Mouse (Mus musculus): ENCODE measurements around the gene Macf1. TPM values are rescaled to one million over a fixed set of nuclear protein-coding genes. Genes with fewer than 3 reads are reported as not detected.

Macf1 gene
- 100 to 1,000 TPM; 224 to 229 TPM for total RNA-seq (2021)
- long read RNA-seq, experiment 1, partial matches to known transcripts = 13 of 17 reads
- long read RNA-seq, experiment 1, other reads (novel, unspliced or antisense) = 4 of 17 reads
- long read RNA-seq, experiment 2, partial matches to known transcripts = 0 of 9 reads
- long read RNA-seq, experiment 2, other reads (novel, unspliced or antisense) = 9 of 9 reads

DNA sequence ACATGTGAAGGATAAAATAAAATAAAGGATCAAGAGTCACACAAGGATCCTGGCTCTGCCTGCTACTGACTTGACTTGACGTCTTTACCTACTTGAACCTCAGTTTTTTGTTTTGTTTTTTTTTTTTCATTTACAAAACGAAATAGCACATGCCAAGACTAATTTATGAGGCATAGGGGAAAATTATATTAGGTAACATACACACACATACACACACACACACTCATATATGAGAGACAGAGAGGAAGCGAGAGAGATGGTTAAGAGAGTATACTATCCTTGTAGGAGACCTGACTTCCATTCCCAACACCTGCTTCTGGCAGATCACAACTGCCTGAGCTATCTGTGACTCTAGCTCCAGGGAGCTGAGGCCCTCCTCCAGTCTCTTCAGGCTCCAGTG lies at the start of gene Macf1:
Gene Macf1, minus strand, starts transcription at position 101 of the 400 bp plus-strand sequence.
- DNase-seq = no peak

DNA sequence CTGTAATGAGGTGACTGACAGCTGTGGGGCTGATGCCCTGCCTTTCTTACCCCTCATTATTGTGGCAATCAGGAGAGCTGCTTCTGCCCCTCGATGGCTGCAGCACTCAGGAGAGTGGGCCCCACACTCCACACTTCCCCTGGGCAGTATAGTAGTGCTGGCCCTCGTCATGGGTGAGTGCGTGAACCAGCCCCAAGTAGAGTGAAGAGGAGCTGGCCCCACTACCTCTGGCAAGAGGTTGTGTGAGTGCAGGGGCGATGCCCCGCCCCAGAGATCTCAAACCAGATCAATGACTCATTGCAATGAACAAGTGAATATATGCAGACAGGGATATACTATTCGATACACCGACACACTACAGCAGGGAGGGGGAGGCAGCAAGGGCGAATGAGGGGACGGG lies 49.4 kb upstream of the Macf1 start:
- DNase-seq = no peak

- no peak for DNase-seq
These were observed 48.8 kb upstream of the Macf1 start for GRCm38 (mm10) chr4:123732921-123733320.

GRCm38 (mm10) chr4:123732163-123732910 lies 48.2 kb upstream of the Macf1 start:
- DNase-seq = no peak

DNA sequence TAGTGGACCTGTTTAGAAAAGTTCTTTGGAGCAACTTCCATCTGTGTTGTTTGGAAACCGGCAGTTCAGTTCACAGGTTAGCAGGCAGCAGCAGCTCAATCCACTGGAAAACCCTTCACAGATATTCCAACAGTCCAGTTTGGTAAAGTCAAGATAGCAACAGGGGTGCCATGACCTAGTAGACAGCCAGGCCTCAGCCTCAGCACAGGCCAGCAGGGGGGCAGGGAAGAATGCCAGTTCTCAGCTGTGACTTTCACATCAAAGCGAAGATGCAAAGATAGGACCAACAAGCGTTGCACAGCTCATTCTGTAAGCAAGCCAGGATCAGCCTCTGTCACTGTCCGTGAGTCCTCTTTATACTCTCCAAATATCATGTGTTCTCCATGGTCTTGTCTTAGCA lies 37.6 kb upstream of the Macf1 start:
- no peak for DNase-seq

DNA sequence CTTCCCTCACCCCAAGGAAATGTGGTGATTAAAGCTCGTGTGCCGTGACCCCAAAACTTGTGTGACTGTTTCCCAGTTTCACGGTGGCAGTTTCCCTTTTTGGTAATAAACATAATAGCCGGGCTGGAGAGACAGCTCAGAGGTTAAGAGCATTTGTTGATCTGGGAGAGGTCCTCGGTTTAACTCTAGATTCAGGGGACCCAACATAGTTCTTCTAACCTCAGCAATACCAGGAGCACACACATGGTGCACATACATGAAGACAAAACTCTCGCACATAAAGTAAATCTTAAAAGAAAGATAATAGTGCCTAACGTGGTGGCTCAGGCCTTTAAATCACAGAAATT lies 34.2 kb upstream of the Macf1 start:
- no peak for DNase-seq

GRCm38 (mm10) chr4:123717574-123718433 lies 33.6 kb upstream of the Macf1 start, which contains the start of gene Ndufs5:
TSS of gene Ndufs5 (minus strand) at chr4:123718202.
- DNase-seq = peak; percentile 97 to 98

GRCm38 (mm10) chr4:123712431-123712830 lies 28.3 kb upstream of the Macf1 start:
- no peak for DNase-seq

- no peak for DNase-seq
These were observed 23.2 kb upstream of the Macf1 start for GRCm38 (mm10) chr4:123707340-123707739.

- no peak for DNase-seq
These were observed 21.2 kb upstream of the Macf1 start for GRCm38 (mm10) chr4:123705340-123705739.

DNA sequence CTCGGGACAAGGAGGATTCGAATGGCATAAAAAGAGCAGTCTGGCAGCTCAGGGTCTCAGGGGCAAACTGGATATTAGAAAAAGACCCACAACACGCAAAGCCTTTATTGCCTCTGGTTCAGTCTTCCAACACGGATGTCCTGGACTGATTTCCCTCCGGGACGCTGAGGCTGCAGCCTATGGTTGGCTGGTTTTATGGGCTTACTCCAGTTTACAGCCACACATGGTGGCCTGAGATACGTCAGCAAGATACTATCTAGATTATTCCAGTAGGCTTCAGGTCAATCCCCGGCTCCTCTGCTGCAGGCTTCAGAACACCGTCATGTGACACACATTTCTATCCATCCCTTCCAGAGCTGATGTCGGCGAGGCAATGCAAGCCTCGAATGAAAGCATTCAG lies 9.2 kb upstream of the Macf1 start:
- DNase-seq = no peak

DNA sequence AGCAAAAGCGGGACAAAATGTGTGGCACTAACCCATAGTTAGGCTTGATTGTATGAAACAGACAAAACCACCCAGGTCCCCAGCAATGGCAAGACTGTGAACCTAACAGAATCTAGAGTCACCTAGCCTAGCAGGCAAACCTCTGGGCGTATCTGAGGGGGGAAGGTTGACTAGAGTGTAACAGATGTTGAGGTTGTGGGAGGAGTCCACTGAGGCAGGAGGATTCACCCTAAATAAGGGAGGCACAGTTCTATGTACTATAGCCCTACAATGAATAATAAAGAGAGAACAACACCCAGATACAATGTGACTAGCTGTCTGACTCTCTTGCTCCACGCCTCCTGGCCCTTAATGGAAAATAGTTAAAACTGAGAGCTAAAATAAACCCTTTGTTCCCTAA lies 7.9 kb upstream of the Macf1 start:
- no peak for DNase-seq

GRCm38 (mm10) chr4:123690311-123690710 lies 6.2 kb upstream of the Macf1 start:
- peak; percentile 47 to 53 for DNase-seq

GRCm38 (mm10) chr4:123687025-123687781 lies 3.0 kb upstream of the Macf1 start:
- DNase-seq = peak; percentile 64 to 65

- peak in 1 of 2 experiments; percentile 14 for DNase-seq
These were observed 2.3 kb upstream of the Macf1 start for GRCm38 (mm10) chr4:123686368-123687024.

DNA sequence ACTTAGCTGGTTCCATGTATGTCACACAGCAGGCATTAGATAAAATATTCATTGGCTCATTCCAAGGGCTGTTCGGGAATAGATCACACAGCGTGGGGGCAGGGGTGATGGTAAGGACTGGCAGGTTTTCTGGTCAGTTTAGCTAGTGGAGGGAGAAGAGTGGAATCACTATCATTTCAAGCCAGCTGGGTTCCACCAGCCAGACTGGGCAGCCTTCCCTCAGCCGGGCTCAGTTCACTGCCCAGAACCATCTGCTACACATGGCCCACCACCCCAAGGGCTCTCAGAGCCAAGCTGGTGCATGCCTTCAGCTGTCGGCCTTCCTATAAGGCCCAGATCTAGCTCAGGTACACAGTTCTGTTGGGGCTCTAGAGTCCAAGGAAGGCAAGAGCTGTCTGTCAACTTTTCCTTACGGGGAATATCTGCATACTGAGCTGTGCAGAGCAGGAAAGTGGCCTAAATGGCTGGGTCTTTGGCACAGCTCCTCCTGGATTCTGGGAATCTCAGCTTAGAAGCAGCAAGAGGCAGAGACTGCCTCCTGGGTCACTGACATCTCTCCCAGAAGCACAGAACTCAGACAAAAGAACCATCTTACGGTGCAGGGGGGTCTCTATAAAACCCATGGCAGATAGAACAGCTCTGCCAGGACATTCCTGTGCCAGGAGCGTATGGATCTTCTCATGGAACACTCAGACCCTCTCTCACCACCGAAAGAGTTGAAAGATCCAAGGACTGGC lies 1.5 kb upstream of the Macf1 start:
- no peak for DNase-seq

DNA sequence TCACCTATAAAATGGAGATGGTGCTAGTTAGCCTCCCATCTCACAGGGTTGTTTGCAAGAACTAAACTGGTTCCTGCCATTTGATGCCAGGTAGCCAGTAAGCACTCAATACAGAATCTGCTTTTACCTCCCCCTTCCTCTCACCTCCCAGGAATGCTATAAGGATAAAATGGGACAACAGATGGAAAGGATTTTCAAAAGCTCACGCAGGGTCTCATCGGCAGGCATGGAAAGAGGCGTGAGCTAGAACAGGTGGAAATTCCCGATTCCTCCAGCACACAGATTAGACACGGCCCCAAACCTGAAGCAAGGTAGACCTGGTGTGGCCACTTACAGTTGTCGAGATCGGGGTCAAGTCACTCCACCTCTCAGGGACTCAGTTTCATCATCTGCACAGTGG lies 886 bp upstream of the Macf1 start:
- no peak for DNase-seq

DNA sequence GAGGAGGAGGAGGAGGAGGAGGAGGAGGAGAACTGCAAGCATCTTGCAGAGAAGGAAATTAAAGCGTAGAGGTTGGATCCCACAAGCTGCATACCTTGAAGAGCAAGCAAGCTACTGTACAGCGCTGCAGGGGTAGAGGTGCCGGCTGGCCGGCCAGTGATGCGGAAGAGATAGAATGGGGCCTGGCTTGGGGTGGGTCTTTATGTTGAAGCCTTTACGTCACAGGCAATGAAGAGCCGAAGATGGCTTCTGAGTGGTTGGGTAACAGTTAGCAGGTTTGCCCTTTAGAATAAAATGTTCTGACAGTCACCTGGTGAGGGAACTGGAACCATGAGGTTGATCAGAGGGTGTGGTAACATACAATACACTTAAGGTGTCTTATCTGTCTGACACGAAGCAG lies 1.9 kb downstream of the Macf1 start:
- DNase-seq = no peak

DNA sequence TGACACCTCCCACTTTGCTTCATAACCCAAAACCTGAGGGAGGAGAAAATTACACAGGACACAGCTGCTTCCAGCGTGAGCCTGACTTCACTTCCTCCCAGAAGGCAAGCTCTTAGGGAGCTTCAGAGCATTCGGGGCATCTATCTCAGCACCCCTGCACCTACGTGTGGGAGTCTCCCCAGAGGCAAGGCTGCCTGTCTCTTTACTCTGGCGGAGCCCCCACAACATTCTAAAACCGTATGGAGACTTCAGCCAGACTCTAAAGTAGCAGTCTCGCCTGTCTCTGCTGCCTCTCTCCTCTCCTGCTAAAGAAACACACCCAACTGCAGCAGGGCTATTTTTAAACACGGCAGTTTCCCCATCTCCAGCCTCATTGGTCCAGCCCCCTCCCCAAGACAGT lies 3.2 kb downstream of the Macf1 start:
- DNase-seq = no peak

DNA sequence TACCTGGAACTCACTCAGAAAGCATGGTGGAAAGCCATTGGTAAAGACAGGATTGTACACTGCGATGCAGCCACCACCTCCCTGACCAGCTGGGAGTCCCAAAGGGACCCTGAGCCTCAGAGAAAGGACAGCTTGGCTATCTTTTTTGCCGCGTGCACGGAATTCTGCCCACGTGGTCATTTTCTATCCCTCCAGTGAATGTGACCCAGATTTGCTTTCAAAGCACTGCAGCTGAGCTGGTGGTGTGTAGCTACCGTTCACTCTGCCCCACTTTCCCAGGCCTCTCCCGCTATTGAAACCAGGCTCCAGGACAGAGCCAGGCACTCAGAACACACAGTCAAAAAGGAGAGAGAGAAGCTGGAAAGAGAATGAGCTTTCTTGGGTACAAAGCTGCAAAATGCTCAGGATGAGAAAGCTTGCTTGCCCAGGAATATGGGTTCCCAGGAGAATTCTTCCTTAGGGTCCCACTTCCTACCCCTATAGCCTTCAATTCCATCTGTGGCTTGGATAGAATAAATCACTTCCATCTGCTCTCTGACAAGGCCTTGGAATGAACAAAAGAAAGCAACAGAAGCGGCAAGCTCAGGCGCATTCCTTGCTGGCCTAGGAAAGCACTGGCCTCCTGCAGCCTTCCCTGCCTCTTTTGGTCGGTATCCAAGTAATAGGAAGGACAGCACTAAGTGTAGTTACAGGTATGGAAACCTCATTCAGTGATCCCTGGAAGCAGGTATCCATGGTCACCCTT lies 6.9 kb downstream of the Macf1 start:
- peak in 1 of 2 experiments; percentile 49 for DNase-seq
